Mouse (Mus musculus): Measurements from ENCODE around the gene Ostc. TPM values are rescaled to one million over a fixed set of nuclear protein-coding genes. Genes with fewer than 3 reads are reported as not detected.

The Ostc gene
- 43.0 and 44.6 TPM in 2 replicates for polyA plus RNA-seq (2012; rRNA removed)

DNA sequence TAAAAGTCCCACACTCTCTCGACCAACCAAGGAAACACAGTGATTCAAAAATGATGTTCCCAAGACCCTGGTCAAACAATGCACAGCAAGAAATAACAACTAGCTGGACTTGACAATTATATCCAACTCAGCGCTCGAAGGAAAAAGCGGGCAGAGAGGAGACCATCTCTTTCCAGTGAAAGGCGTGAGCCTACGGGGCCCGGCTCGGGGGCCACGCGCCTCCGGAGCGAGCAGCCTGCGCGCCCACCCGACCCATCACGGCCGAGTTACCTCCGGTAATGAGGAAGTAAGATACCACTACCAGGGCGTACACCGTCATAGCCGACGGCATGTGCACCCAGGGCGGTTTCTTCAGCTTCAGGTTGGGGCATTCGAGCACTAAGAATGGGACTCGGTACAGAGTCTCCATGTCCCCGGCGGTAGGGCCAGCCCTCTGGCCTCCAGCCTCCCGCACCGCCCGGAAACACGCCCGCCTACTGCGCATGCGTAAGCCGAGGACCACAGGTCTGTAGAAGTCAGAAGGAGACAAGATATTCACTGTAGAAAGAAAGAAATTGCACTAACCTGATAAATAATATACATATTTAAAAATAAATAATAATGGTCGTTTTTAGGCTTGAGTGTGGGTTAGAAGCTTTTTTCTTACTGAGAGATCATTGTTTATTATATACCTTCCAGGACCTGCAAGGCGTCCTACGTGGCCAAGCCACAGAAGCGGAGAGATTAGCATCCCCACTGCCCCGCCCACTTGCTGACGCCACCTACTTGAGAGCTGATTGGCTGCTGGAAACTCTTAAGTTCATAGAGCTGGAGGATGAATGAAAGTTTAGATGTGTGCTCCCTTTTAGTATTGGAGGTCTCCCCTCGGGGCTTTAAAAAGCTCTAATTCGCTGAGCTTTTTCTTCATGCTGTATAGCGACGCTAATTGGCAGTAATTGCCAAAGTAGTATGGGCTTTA lies at the start of gene Ostc:
TSS of gene Ostc (minus strand) at position 478 of the 958 bp plus-strand sequence.

DNA sequence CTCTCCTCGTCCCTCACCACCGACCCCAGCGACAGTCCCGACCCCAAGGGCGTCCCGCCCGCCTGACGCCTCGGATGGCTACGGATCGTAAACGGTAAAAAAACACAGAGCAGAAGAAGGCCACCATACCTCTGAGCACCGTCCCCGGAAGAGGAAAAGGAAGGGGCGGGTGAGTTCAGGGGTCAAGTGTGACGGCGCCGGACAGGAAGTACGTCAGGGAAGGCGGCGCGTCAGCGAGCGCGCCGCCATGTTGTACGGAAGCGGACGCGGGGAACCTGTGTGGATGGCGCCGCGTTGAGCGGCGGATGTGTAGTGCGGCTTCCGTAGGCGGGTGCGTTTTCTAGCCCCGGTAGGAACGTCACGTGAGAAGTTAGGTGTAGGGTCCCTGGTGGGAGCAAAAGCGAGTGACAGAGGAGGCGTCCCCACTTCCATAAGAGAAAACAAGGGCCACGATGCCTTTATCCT lies 21.0 kb upstream of the Ostc start, which contains the start of gene Rpl34:
TSS of gene Rpl34 (minus strand) at position 210 of the 465 bp plus-strand sequence.

Other genes starting within 250 kb of the Ostc start
- gene Etnppl, start 92.0 kb downstream of the Ostc start, polyA plus RNA-seq (2012; rRNA removed), result 0.56 and 0.81 TPM in 2 replicates
- 966 and 985 TPM in 2 replicates for gene Rpl34, start 21.0 kb upstream of the Ostc start, polyA plus RNA-seq (2012; rRNA removed)

All from colon, adult 2 months (tissue).